Mouse (Mus musculus) forebrain, embryonic 10.5 days (tissue): ENCODE measurements around the gene Rab7b. TPM values are rescaled to one million over a fixed set of nuclear protein-coding genes. Genes with fewer than 3 reads are reported as not detected.

ENCODE experiments used
- DNase-seq: peaks from one replicate; pipeline ENCODE4 v3.0.0-alpha.2; 2017; ENCODE audit warnings: low spot score; ENCODE audit errors: extremely low spot score
- H3K27ac ChIP-seq: fragments of 300-500 bp; sonication (generic); 2 replicates; pipeline ENCODE4 v1.5.1; 2016; ENCODE audit warnings: mild to moderate bottlenecking
- H3K27me3 ChIP-seq: fragments of 300-500 bp; sonication (generic); 2 replicates; pipeline ENCODE4 v1.6.1; 2016; ENCODE audit warnings: mild to moderate bottlenecking; ENCODE audit not compliant: poor library complexity, severe bottlenecking
- H3K36me3 ChIP-seq: fragments of 300-500 bp; sonication (generic); replicated peaks from 2 replicates; pipeline ENCODE4 v1.6.1; 2016; ENCODE audit warnings: mild to moderate bottlenecking, moderate library complexity
- H3K4me1 ChIP-seq: fragments of 300-500 bp; sonication (generic); 2 replicates; pipeline ENCODE4 v1.6.1; 2016
- H3K4me3 ChIP-seq: fragments of 300-500 bp; sonication (generic); 2 replicates; pipeline ENCODE4 v1.5.1; 2016; ENCODE audit warnings: mild to moderate bottlenecking, moderate library complexity
- H3K9me3 ChIP-seq: fragments of 300-500 bp; sonication (generic); 2 replicates; pipeline ENCODE4 v1.6.1; 2016; ENCODE audit warnings: mild to moderate bottlenecking, moderate library complexity
- WGBS: fragments of 180-500 bp; shearing (Covaris S2); methylation state at CpG from one replicate; pipeline ENCODE4 v1.1.7; 2016; 5-methylcytosine and 5-hydroxymethylcytosine counted together
- polyA plus RNA-seq: library from polyadenylated mRNA; unstranded; fragments of >200 nt; fragmentation: Nextera tagmentation; extraction: Ambion mirVana; gene quantifications from 2 replicates; pipeline ENCODE4 v1.2.1, GENCODE M21; 2016

Gene Rab7b
- polyA plus RNA-seq, 1 experiment from 2014 or later: 0.60 TPM

DNA sequence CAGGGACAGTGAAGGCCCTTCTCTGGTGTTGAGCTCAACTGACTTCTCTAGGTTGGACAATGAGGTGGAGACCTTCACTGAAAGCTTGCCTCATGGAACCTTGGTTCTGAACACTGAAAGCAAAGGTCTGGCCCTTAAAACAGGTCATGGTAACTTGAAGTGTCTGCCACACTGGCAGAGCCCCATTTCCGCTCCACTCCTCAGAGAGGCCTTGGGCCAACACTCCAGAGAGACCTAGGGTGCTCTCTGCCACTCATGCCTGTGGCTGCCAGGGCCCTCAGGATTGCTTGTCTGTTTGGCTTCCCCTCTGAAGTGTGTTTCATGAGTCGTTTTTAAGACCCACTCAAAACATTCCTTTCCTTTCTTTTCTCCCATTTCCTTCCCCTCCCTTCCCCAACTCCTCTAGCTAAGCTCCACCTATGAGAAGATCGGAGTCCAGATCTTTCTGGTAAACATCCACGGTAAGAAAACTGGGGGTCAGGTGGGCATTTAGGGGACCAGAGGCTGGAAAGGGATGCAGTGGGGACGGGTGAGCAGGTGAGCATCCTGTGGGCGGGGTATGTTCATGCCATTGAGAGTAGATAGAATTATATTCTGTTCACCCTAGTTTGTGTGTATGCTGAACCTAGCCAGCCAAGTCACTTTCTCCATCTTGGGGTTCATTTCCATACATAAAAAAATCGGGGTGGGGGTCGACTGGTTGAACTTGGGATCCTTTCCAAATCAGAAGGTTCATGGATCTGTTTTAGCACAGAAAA, 76.3 kb downstream of the Rab7b start:
- H3K4me1 ChIP-seq: peaks cover 6% of the 10 kb centered on the region
- peak; percentile 13 for DNase-seq
- peaks cover 3% of the 10 kb centered on the region; the same call in 1 of the 2 replicates for H3K27me3 ChIP-seq
- H3K9me3 ChIP-seq: no peaks in the 10 kb centered on the region
- no peaks in the 10 kb centered on the region for H3K36me3 ChIP-seq
- H3K4me3 ChIP-seq: no peak overlapping the region
- H3K27ac ChIP-seq: no peak overlapping the region
- 71% methylated on average over 8 of the region's 8 CpGs for WGBS

Other genes starting within 250 kb of the Rab7b start
- 19.1 and 21.2 TPM in 2 replicates for gene Srgap2, start 161.3 kb upstream of the Rab7b start, polyA plus RNA-seq
- 5.3 and 5.7 TPM in 2 replicates for gene Fam72a, start 160.8 kb upstream of the Rab7b start, polyA plus RNA-seq
- not detected in 2 replicates for gene Avpr1b, start 89.5 kb upstream of the Rab7b start, polyA plus RNA-seq
- not detected in 2 replicates for gene Ctse, start 50.4 kb upstream of the Rab7b start, polyA plus RNA-seq
- gene Slc26a9, start 55.3 kb downstream of the Rab7b start, polyA plus RNA-seq: not detected in 2 replicates
- gene Pm20d1, start 108.7 kb downstream of the Rab7b start, polyA plus RNA-seq: 1.5 TPM in 2 replicates
- 11.2 and 11.3 TPM in 2 replicates for gene Slc41a1, start 138.8 kb downstream of the Rab7b start, polyA plus RNA-seq
- gene Rab29, start 178.5 kb downstream of the Rab7b start, polyA plus RNA-seq: 9.2 and 10.4 TPM in 2 replicates
- gene Nucks1, start 221.8 kb downstream of the Rab7b start, polyA plus RNA-seq: 120 and 122 TPM in 2 replicates